Mouse (Mus musculus): ENCODE results near the gene Actr5.

DNA sequence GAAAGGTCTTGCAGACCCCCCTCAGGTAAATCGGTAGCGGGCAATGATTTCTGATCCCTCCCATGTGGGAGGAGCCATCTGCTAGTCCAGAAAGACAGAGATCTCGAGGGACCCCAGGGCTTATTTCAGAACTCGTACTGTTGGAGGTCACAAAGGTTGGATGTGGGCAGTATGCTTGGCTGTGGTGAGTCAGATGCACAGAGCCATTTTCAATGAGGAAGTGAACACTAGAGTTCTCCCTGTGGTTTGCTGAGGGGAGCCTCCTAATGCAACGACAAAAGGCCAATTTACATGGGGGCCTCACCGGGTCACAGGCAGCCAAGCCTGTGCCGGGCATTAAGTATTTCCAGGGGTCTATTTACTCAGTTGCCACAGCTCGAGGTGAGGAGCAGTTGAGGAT, 53.3 kb downstream of the Actr5 start:
- TF ChIP-seq POLR2A (IDR thresholded peaks at IDR 0.05; ENCODE audit: borderline replicate concordance, low read depth, low read length) = no peak
- no peak for TF ChIP-seq CTCF (IDR thresholded peaks at IDR 0.05; ENCODE audit: low read depth, low read length)
